Mouse (Mus musculus): Measurements from ENCODE around the gene Ahcyl1. TPM values are rescaled to one million over a fixed set of nuclear protein-coding genes. Genes with fewer than 3 reads are reported as not detected.

Ahcyl1 gene
- total and polyA plus RNA-seq, 3 experiments, result 31.3 to 83.4 (median 32.5) TPM

- dilution Hi-C loops (cut with MboI; ENCODE audit: extremely low pct_ligation_motif_present, extremely low pct_unique_long_range_greater_than_20kb, low sequenced_read_pairs), result no loop called here
- TF ChIP-seq IRF4 (IDR thresholded peaks at IDR 0.05; ENCODE audit: low read depth, low read length), result no peak
- no peak for TF ChIP-seq MAFK (IDR thresholded peaks at IDR 0.05; ENCODE audit: insufficient replicate concordance, low read length)
- no peak for TF ChIP-seq ETS1 (conservative IDR thresholded peaks at IDR 0.05; ENCODE audit: low read depth, low read length)
- TF ChIP-seq USF1 (IDR thresholded peaks at IDR 0.05; ENCODE audit: low read depth, low read length), result no peak
- TF ChIP-seq NRF1 (IDR thresholded peaks at IDR 0.05; ENCODE audit: low read depth, low read length), result no peak
- no peak for TF ChIP-seq MEF2A (IDR thresholded peaks at IDR 0.05; ENCODE audit: borderline replicate concordance, low read depth, low read length)
- no peak for TF ChIP-seq MXI1 (IDR thresholded peaks at IDR 0.05; ENCODE audit: low read depth, low read length)
- TF ChIP-seq NELFE (IDR thresholded peaks at IDR 0.05; ENCODE audit: low read depth, low read length), result no peak
- TF ChIP-seq PAX5 (IDR thresholded peaks at IDR 0.05; ENCODE audit: low read length), result no peak
- H3K36me3 ChIP-seq (replicated peaks in 1 of 2; ENCODE audit: control insufficient read depth in 1 of 2, insufficient read depth in 1 of 2, low read length in 1 of 2), result peaks cover 0 to 49% of the 10 kb centered on the region in 2 experiments
- H3K4me1 ChIP-seq (ENCODE audit: control insufficient read depth in 1 of 2, insufficient read depth in 2 of 2), result peaks cover 6 to 20% of the 10 kb centered on the region in 2 experiments; a peak in 3 of 4 replicates
- no peak overlapping the region for H3K27ac ChIP-seq (ENCODE audit: insufficient read depth, low read depth)
- in situ Hi-C loops (cut with MboI; ENCODE audit: low pct_ligation_motif_present, low pct_unique_long_range_greater_than_20kb, low sequenced_read_pairs), result no loop called here
- H3K9me3 ChIP-seq (replicated peaks; ENCODE audit: low read length), result no peaks in the 10 kb centered on the region
- no peak overlapping the region for H3K4me3 ChIP-seq (replicated peaks in 1 of 3; ENCODE audit: low read depth in 2 of 3, low read length in 2 of 3, poor library complexity in 1 of 3)
- no peaks in the 10 kb centered on the region for H3K79me2 ChIP-seq (replicated peaks; ENCODE audit: control insufficient read depth, extremely low read depth, insufficient read depth, poor library complexity, severe bottlenecking)
- H3K27me3 ChIP-seq (replicated peaks), result no peaks in the 10 kb centered on the region
- H3K9ac ChIP-seq (ENCODE audit: insufficient read depth, low read depth), result no peak overlapping the region
- H3K4me2 ChIP-seq (ENCODE audit: insufficient read depth, low read depth, poor library complexity, severe bottlenecking), result no peak overlapping the region
- no peak for DNase-seq (ENCODE audit: extremely low read depth)
Measured at GRCm38 (mm10) chr3:107741387-107741786, 45.0 kb upstream of the Ahcyl1 start.

DNA sequence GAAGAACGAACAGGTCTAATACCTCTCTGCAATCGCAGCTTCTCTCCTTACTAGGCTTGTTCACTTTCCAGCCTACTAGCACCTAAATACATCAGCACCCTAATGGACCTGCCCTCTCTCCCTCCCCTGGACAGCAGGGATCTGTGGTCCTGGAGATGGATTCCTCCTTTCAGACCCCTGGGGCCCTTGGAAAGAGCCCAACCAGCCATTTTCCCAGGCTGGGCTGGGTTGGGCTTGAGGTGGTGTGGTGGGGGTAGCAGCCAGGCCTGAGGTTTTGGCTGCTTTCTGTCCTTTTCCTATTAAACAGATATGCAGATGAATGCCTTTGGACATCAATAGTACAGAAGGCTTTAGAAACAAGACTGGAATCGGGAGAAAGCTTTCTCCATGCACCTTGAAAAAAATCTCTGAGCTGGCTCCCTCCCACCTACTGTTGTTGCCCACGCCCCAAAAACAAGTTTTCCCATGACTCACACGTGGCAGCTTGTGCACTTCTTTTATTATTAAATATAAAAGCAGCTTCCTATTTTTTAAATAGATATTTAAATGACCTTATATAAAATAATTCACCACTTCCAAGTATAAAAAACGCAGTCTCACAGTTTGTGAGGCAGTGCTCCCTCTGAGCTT lies 44.3 kb upstream of the Ahcyl1 start:
- H3K36me3 ChIP-seq (replicated peaks in 1 of 2; ENCODE audit: control insufficient read depth in 1 of 2, insufficient read depth in 1 of 2, low read length in 1 of 2), result peaks cover 0 to 42% of the 10 kb centered on the region in 2 experiments
- H3K79me2 ChIP-seq (replicated peaks; ENCODE audit: control insufficient read depth, extremely low read depth, insufficient read depth, poor library complexity, severe bottlenecking), result no peaks in the 10 kb centered on the region
- H3K4me3 ChIP-seq (replicated peaks in 1 of 3; ENCODE audit: low read depth in 2 of 3, low read length in 2 of 3, poor library complexity in 1 of 3), result no peak overlapping the region
- H3K27me3 ChIP-seq (replicated peaks), result no peaks in the 10 kb centered on the region
- peak; percentile 24 for DNase-seq (ENCODE audit: extremely low read depth)
- H3K4me2 ChIP-seq (ENCODE audit: insufficient read depth, low read depth, poor library complexity, severe bottlenecking), result no peak overlapping the region
- in situ Hi-C loops (cut with MboI; ENCODE audit: low pct_ligation_motif_present, low pct_unique_long_range_greater_than_20kb, low sequenced_read_pairs) (no loop called here), dilution Hi-C loops (cut with MboI; ENCODE audit: extremely low pct_ligation_motif_present, extremely low pct_unique_long_range_greater_than_20kb, low sequenced_read_pairs) (no loop called here)
- peaks cover 6 to 20% of the 10 kb centered on the region in 2 experiments; a peak in 3 of 4 replicates for H3K4me1 ChIP-seq (ENCODE audit: control insufficient read depth in 1 of 2, insufficient read depth in 2 of 2)
- H3K27ac ChIP-seq (ENCODE audit: insufficient read depth, low read depth), result no peak overlapping the region
- H3K9me3 ChIP-seq (replicated peaks; ENCODE audit: low read length), result no peaks in the 10 kb centered on the region
- no peak overlapping the region for H3K9ac ChIP-seq (ENCODE audit: insufficient read depth, low read depth)
- no peak for TF ChIP-seq GABPA (IDR thresholded peaks at IDR 0.05; ENCODE audit: insufficient replicate concordance, low read depth, low read length)
- no peak for TF ChIP-seq BHLHE40 (IDR thresholded peaks at IDR 0.05; ENCODE audit: low read depth, low read length)
- peak; percentile 46 for TF ChIP-seq EP300 (IDR thresholded peaks at IDR 0.05; ENCODE audit: low read length)
- TF ChIP-seq TBP (conservative IDR thresholded peaks at IDR 0.05; ENCODE audit: low read depth, low read length), result no peak
- TF ChIP-seq MYC (IDR thresholded peaks at IDR 0.05; ENCODE audit: low read depth, low read length), result no peak
- TF ChIP-seq MAFK (IDR thresholded peaks at IDR 0.05; ENCODE audit: insufficient replicate concordance, low read length), result no peak
